Mouse (Mus musculus) embryonic facial prominence, embryonic 11.5 days (tissue): ENCODE results near the gene Olfr1129. TPM values are rescaled to one million over a fixed set of nuclear protein-coding genes. Genes with fewer than 3 reads are reported as not detected.

Source experiments
- polyA plus RNA-seq: library from polyadenylated mRNA; unstranded; fragments of >200 nt; fragmentation: Nextera tagmentation; extraction: Ambion mirVana; gene quantifications from 2 replicates; pipeline ENCODE4 v1.2.1, GENCODE M21; 2014

Olfr1129 gene
- polyA plus RNA-seq, 1 experiment from 2014 or later = not detected

Other genes with a start within 250 kb of the Olfr1129 start
- gene Olfr1120, start 219.1 kb upstream of the Olfr1129 start, polyA plus RNA-seq = not detected in 2 replicates
- not detected in 2 replicates for gene Olfr1121, start 204.0 kb upstream of the Olfr1129 start, polyA plus RNA-seq
- not detected in 2 replicates for gene Olfr1122, start 188.1 kb upstream of the Olfr1129 start, polyA plus RNA-seq
- not detected in 2 replicates for gene Olfr1123, start 157.3 kb upstream of the Olfr1129 start, polyA plus RNA-seq
- not detected in 2 replicates for gene Olfr1124, start 143.6 kb upstream of the Olfr1129 start, polyA plus RNA-seq
- gene Olfr1126, start 119.9 kb upstream of the Olfr1129 start, polyA plus RNA-seq = not detected in 2 replicates
- not detected in 2 replicates for gene Pramel7, start 76.8 kb upstream of the Olfr1129 start, polyA plus RNA-seq
- gene Pramel6, start 67.3 kb upstream of the Olfr1129 start, polyA plus RNA-seq = not detected in 2 replicates
- not detected in 2 replicates for gene Olfr153, start 42.1 kb upstream of the Olfr1129 start, polyA plus RNA-seq
- gene Olfr1128, start 28.4 kb upstream of the Olfr1129 start, polyA plus RNA-seq = not detected in 2 replicates
- not detected in 2 replicates for gene Olfr1130, start 32.3 kb downstream of the Olfr1129 start, polyA plus RNA-seq
- gene Olfr1131, start 53.2 kb downstream of the Olfr1129 start, polyA plus RNA-seq = not detected in 2 replicates
- not detected in 2 replicates for gene Olfr1132, start 63.6 kb downstream of the Olfr1129 start, polyA plus RNA-seq
- not detected in 2 replicates for gene Olfr1133, start 73.5 kb downstream of the Olfr1129 start, polyA plus RNA-seq
- not detected in 2 replicates for gene Olfr1134, start 84.6 kb downstream of the Olfr1129 start, polyA plus RNA-seq
- not detected in 2 replicates for gene Olfr1135, start 99.8 kb downstream of the Olfr1129 start, polyA plus RNA-seq
- gene Olfr1136, start 120.0 kb downstream of the Olfr1129 start, polyA plus RNA-seq = not detected in 2 replicates
- not detected in 2 replicates for gene Olfr1137, start 139.3 kb downstream of the Olfr1129 start, polyA plus RNA-seq
- gene Olfr1138, start 166.1 kb downstream of the Olfr1129 start, polyA plus RNA-seq = not detected in 2 replicates
- not detected in 2 replicates for gene Olfr1140, start 169.8 kb downstream of the Olfr1129 start, polyA plus RNA-seq
- not detected in 2 replicates for gene Olfr1141, start 180.1 kb downstream of the Olfr1129 start, polyA plus RNA-seq
- not detected in 2 replicates for gene Olfr152, start 205.6 kb downstream of the Olfr1129 start, polyA plus RNA-seq
- gene Olfr1143, start 226.7 kb downstream of the Olfr1129 start, polyA plus RNA-seq = 0.17 TPM in 1 of 2 replicates, not detected in the other
- gene Olfr1145, start 235.9 kb downstream of the Olfr1129 start, polyA plus RNA-seq = not detected in 2 replicates